Mouse (Mus musculus) frontal cortex, adult 2 months (tissue): ENCODE measurements around the gene Gm9732. TPM values are rescaled to one million over a fixed set of nuclear protein-coding genes. Genes with fewer than 3 reads are reported as not detected.
"Not testable (repeated sequence)": the region's sequence is repeated elsewhere in the genome, so short reads cannot be mapped to it uniquely, and the experiment has no call there.

ENCODE experiments used
- DNase-seq, 2 experiments: peaks; one replicate each; pipeline ENCODE4 v3.0.0; 2022; ENCODE audit warnings: low spot score in 1 of 2; ENCODE audit errors: extremely low spot score in 1 of 2
- polyA plus RNA-seq: library from polyadenylated mRNA; depleted of rRNA; stranded (reverse); fragments of >200 nt; gene quantifications from 2 replicates; pipeline ENCODE4 v1.2.3, GENCODE M21; 2012; rRNA removed

Gm9732 gene
- polyA plus RNA-seq = 0.06 TPM in 1 of 2 replicates, not detected in the other

DNA sequence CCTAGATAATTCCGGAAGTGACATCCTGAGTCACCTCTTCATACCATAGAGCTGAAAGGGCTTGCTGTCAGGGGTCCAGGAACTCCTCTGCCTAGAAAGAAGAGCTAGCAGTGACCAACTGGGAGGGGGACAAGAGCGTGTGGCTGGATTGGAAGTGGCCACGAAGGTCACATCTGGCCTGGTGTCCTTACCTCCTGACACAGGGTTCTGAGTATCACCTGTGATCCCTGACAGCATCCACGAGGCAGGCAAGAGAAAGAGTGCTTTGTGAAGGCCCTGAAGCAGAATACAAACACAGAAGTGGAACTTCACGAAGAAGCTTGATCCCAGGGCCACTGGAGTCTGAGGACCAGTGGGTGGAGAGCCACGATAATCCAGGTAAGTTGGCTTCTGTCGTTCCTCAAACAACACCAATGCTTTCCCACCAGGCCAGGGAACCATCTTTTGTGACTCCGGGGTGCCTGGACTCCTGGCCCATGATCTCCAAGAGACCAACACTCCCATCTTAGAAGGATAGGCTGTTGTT is at the start of gene Gm9732:
TSS of gene Gm9732 (plus strand) at position 51 of the 526 bp plus-strand sequence.
- DNase-seq = not testable (repeated sequence)

DNA sequence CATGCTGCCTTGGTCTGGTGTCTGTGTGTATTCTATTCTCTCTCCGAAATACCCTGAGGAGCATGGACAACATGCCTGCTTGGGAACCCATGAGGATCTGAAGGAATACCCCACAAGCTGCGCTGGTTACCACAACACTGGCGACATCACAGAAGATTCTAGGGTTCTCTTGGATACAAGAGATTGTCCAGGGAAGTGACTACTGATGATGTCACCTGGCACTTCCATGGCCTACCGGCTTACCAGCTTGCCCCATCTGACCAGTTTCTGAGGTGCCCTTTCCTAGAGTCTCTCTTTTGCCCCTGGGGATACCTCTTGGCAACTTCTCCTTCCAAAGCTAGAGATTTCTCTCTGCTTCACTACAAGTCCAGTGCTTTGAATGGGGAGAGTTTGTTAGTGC is 39.6 kb upstream of the Gm9732 start, which contains the start of gene Gm8122:
TSS of gene Gm8122 (minus strand) at position 101 of the 400 bp plus-strand sequence.
- not testable (repeated sequence) for DNase-seq

DNA sequence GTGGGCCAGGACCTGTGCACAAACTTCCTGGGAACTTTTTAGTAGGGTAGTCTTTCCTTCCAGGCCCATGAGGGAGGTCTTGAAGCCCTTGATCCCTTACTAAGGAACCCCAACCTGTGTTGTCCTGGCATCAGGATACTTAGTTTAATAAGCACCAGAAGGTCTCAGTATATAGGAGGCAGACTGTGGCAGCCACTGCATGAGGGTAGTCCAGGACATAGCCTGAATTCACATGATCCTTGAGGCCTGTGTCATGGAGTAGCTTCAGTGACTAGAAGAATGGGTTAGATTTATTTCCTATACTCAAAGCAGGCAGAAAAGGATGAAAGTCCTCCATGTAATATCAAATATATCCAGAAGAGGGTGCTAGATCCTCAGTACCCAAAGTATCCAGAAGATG is 37.1 kb upstream of the Gm9732 start:
- not testable (repeated sequence) for DNase-seq

GRCm38 (mm10) chr14:43249611-43250170 is 25.1 kb upstream of the Gm9732 start:
- DNase-seq = not testable (repeated sequence)

DNA sequence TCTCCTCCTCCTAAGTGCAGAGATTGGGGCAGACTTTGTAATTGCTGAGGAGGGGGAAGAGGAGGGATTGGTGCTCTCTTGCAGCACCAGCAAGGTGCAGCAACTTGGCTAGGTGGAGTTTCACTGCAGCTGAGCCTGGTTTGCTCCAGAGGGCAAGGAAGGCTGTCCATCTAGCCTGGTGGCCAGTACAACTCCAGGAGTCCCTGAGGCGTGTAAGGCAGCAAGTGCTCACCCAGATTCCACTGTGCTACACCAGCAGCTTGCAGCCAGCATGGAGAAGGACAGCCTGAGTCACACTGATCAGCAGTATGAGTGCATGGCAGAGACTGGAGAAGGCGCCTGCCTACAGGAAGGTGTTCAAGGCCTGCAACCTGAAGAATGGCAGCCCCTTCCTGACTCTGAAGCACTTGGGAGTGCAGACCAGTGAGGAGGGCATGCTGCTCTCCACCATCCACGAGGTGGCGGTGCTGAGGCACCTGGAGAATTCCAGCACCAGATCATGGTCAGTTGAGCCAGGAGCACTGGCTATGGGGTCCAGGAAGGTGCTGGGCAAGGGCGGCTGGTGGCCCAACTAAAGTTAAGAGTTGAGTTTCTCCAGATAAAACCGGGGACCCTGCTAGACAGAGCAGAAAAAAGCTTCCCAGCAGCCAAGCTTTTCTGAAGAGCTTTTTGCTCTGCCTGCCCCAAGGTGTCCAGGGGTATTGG is 24.1 kb upstream of the Gm9732 start:
- not testable (repeated sequence) for DNase-seq

GRCm38 (mm10) chr14:43256511-43256910 is 18.3 kb upstream of the Gm9732 start:
- DNase-seq = not testable (repeated sequence)

GRCm38 (mm10) chr14:43258349-43258748 is 16.5 kb upstream of the Gm9732 start, which contains the start of gene Gm8126:
Gm8126 (plus strand) TSS chr14:43258649.
- not testable (repeated sequence) for DNase-seq

DNA sequence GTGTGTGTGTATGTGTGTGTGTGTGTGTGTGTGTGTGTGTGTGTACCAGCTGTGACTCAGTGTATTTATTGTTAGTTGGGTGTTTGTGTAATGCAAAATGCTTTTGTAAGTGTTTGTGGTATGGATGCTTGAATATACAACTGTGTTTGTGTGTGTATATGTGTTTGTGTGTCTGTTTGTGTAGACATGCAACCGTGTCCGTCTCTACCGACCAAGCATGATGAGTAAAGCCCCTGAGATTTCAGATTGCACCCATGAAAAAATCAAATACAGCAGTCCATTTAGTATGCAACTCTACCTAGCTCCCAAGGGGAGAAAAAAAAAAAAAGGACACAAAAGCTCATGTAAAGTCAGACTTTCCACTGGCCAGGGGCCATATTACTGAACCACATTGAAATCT is 11.4 kb upstream of the Gm9732 start:
- not testable (repeated sequence) for DNase-seq

- not testable (repeated sequence) for DNase-seq
Observed at GRCm38 (mm10) chr14:43268521-43269084, 6.2 kb upstream of the Gm9732 start.

DNA sequence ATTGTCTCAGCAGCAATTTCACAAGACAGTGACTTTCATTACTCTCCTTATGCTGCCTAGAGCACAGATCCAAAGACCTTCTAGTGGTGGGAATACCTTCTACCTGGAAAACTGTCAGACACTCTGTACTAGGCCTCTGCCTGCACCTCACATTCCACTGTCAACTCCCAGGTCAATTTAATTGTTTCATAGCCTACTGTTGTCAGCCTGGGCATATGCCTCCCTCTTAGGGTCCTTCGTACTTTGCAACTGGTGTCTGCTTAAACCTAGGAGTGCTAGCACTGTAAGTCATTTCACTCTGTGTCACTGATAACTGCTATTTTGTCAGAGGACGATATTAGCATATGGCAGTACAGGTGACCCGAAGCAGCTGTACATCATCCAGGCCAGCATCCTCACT is 5.6 kb upstream of the Gm9732 start:
- not testable (repeated sequence) for DNase-seq

GRCm38 (mm10) chr14:43273161-43273560 is 1.7 kb upstream of the Gm9732 start:
- not testable (repeated sequence) for DNase-seq

GRCm38 (mm10) chr14:43275752-43276151 is 916 bp downstream of the Gm9732 start:
- DNase-seq = not testable (repeated sequence)

DNA sequence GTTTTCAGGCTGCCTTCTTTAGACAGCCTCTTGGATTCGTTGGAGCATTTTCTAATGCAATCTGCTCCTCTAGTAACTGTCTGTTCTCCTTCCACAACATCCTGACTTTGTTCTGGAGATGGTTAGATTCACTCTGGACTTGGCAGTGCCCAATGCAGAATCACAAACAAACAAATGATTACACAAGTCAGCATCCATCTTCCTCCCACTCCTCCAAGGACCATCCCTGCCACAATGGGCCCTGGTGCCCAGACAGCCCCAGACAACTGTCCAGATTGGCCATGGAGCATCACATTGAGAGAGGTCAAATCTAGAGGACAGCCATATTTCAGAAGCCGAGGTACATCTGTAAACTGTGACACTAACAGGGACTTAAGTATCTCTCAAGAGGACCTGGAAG is 2.6 kb downstream of the Gm9732 start:
- DNase-seq = not testable (repeated sequence)

DNA sequence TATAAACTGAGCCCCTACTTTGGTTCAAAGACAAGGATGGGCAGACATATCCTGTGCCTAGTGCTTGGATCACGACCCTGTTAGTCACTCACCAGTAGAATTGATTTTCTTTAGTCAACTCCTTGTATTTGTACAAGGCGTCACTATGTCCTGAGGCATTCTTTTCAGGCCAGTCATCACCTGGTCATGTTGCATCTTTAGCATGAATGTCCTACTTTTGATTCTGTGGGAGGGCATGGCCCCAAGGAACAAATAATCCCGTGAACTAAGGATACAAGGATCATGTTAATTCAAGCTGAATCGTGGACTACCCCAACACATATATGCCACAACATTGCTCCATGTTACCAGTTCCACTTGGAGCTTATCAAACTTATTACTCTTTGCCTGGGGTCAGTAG is 3.3 kb downstream of the Gm9732 start:
- not testable (repeated sequence) for DNase-seq

GRCm38 (mm10) chr14:43278681-43279080 is 3.8 kb downstream of the Gm9732 start:
- peak; percentile 83 for DNase-seq

DNA sequence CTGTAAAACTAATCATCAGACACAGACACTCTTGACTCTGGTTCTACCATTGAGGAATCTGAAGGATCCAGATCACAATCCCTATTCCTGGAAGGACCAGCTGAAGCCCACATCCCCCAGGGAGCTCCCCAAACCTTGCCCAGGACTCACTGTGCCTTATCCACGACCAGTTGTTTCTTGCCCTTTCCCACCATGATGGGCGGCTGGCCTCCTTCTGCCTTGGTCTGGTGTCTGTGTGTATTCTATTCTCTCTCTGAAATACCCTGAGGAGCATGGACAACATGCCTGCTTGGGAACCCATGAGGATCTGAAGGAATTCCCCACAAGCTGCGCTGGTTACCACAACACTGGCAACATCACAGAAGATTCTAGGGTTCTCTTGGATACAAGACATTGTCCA is 18.7 kb downstream of the Gm9732 start, which contains the start of gene Gm8127:
TSS of gene Gm8127 (minus strand) at position 330 of the 400 bp plus-strand sequence.
- not testable (repeated sequence) for DNase-seq

GRCm38 (mm10) chr14:43319516-43319915 is 44.7 kb downstream of the Gm9732 start:
- DNase-seq = not testable (repeated sequence)

DNA sequence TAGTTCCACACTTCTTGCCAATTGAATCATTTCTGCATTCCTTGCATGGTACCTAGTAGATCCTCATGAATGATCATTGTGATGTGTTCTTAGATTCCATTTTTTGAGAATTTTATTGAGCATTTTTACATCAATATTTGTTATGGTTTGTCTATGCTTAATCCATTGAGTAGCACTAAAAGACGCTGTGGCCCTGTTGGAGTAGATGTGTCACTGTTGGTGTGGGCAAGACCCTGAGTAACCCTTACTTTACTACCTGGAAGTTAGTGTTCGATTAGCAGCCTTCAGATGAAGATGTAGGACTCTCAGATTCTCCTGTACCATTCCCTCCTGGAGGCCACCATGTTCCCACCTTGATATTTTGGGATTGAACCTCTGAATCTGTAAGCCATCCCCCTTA is 53.8 kb downstream of the Gm9732 start:
- DNase-seq = not testable (repeated sequence)

DNA sequence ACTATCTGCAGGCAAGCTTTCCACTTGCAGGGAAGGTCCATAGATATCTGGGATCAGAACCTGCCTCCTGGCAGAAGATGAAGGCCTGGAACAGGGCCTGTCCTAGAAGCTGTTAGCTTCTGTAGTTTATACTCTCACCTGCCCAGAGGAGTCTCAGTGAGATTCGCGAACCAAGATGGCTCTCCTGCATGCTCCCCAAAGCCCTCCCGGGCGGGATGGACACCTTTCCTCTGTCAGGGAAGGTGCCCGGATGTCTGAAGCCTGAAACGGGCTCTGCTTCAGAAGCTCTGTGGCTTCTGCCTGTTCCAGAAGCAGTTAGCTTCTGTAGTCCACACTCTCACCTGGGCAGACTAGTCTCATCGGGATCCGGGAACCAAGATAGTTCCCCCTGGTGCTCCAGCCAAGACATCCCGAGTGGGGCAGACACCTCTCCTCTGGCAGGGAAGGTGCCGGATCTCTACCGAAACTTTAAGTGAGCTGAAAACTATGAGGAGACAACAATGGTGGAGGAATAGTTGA is 56.6 kb downstream of the Gm9732 start:
- DNase-seq = not testable (repeated sequence)

- DNase-seq = not testable (repeated sequence)
Observed at GRCm38 (mm10) chr14:43337646-43338045, 62.8 kb downstream of the Gm9732 start.

- not testable (repeated sequence) for DNase-seq
Observed at GRCm38 (mm10) chr14:43347711-43348110, 72.9 kb downstream of the Gm9732 start, which contains the start of gene 1700001F09Rik. 1700001F09Rik (minus strand) TSS chr14:43347811.
